Mouse (Mus musculus) hindbrain, embryonic 11.5 days (tissue): ENCODE results near the gene Svs6. TPM values are rescaled to one million over a fixed set of nuclear protein-coding genes. Genes with fewer than 3 reads are reported as not detected.

Experiments
- ATAC-seq: fragments of 200-750 bp; cut with Nextera tagmentation; 2 replicates; pipeline ENCODE4 v1.8.0; 2017; ENCODE audit warnings: mild to moderate bottlenecking, moderate TSS enrichment, moderate library complexity; ENCODE audit not compliant: low FRiP score
- DNase-seq: peaks from one replicate; pipeline ENCODE4 v3.0.0-alpha.2; 2015; ENCODE audit warnings: low spot score
- H3K27ac ChIP-seq: fragments of 300-500 bp; sonication (generic); 2 replicates; pipeline ENCODE4 v1.5.1; 2014; ENCODE audit warnings: mild to moderate bottlenecking, low read depth, low read length
- H3K27me3 ChIP-seq: fragments of 300-500 bp; sonication (generic); 2 replicates; pipeline ENCODE4 v1.6.1; 2014; ENCODE audit warnings: mild to moderate bottlenecking, low read length, moderate library complexity, mixed read lengths; ENCODE audit not compliant: control insufficient read depth, insufficient read depth
- H3K36me3 ChIP-seq: fragments of 300-500 bp; sonication (generic); 2 replicates; pipeline ENCODE4 v1.6.1; 2014; ENCODE audit warnings: mild to moderate bottlenecking, low read length, moderate library complexity, mixed read lengths; ENCODE audit not compliant: control insufficient read depth, insufficient read depth
- H3K4me1 ChIP-seq: fragments of 300-500 bp; sonication (generic); replicated peaks from 2 replicates; pipeline ENCODE4 v1.6.1; 2014; ENCODE audit warnings: low read length, mixed read lengths; ENCODE audit not compliant: control insufficient read depth, insufficient read depth
- H3K4me2 ChIP-seq: fragments of 300-500 bp; sonication (generic); replicated peaks from 2 replicates; pipeline ENCODE4 v1.6.1; 2014; ENCODE audit warnings: mild to moderate bottlenecking, low read depth, low read length
- H3K4me3 ChIP-seq: fragments of 300-500 bp; sonication (generic); 2 replicates; pipeline ENCODE4 v1.5.1; 2014; ENCODE audit warnings: low read depth, low read length
- H3K9ac ChIP-seq: fragments of 300-500 bp; sonication (generic); 2 replicates; pipeline ENCODE4 v1.6.1; 2014; ENCODE audit warnings: low read depth, low read length
- H3K9me3 ChIP-seq: fragments of 300-500 bp; sonication (generic); 2 replicates; pipeline ENCODE4 v1.6.1; 2016; ENCODE audit warnings: low read length; ENCODE audit not compliant: control insufficient read depth
- WGBS: fragments of 180-500 bp; shearing (Covaris S2); extraction: QIAGEN DNeasy Blood & Tissue Kit; methylation state at CpG from one replicate; pipeline ENCODE4 v1.1.7; 2014; 5-methylcytosine and 5-hydroxymethylcytosine counted together
- polyA plus RNA-seq: library from polyadenylated mRNA; unstranded; fragments of >200 nt; fragmentation: Nextera tagmentation; extraction: Ambion mirVana; gene quantifications from 2 replicates; pipeline ENCODE4 v1.2.1, GENCODE M21; 2014

Gene Svs6
- polyA plus RNA-seq, 1 experiment from 2014 or later = not detected

DNA sequence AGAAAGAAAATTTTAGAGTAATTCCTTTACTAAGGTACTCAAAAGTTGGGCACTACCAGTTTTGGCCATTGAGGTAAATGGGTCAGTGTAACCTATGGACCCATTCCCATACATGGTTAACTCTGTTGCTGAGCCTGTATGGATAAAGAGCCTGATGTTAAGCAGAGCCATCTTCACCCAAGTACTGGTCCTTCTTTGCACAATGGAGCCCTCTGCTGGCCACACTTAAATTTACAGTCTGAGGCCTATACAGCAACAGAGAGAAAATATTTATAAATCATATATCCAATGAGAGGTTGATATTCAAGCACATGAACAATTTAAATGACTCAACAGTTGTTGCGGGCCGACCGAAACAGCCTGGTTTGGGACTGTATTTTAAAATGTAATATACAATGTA is 32.4 kb downstream of the Svs6 start:
- H3K27ac ChIP-seq = no peak overlapping the region
- H3K36me3 ChIP-seq = no peaks in the 10 kb centered on the region
- no peaks in the 10 kb centered on the region for H3K4me1 ChIP-seq
- no peak overlapping the region for H3K9ac ChIP-seq
- H3K4me2 ChIP-seq = no peak overlapping the region
- ATAC-seq (no peak), DNase-seq (peak; percentile 43)
- no peak overlapping the region for H3K4me3 ChIP-seq
- WGBS = 93% methylated on average over 3 of the region's 3 CpGs
- no peaks in the 10 kb centered on the region for H3K9me3 ChIP-seq
- no peaks in the 10 kb centered on the region for H3K27me3 ChIP-seq

DNA sequence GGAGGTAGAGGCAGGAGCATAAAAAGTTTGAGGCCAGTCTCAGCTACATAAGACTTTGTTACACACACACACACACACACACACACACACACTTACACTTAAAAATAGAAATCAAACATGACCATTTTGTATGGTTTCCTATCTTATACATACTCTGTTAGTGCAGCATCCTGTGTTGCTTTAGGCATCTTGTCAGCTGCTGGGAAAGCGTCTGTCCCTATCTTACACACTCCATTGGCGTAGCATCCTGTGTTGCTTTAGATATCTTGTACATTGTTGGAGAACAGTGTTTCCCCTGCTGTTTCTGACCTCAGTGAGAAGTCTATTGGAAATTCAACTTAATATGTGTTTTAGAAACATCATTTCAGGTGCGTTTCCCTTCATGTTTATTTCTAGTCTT is 36.1 kb downstream of the Svs6 start:
- Histone ChIP-seq H3K4me2 (no peak overlapping the region), H3K27ac (no peak overlapping the region)
- WGBS = 90% methylated on average over 3 of the region's 3 CpGs

DNA sequence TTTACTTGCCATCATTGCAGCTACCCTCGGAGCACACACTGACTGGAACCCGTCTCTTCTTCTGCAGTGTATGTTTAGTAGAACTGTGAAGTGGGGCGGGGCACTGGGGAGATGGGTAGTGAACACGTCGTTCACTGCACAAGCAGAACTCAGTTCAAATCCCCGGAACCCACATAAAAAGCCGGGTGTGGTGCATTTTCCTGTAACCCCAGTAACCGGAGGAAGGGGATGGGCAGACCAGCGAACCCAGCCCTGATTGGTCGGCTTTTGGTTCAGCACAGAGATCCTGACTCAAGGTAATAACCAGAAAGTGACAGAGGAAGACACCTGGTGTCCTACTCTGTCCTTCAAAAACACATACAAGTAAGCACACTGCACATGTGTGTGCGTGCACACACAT is 36.8 kb downstream of the Svs6 start:
- H3K36me3 ChIP-seq = no peaks in the 10 kb centered on the region
- 92% methylated on average over 11 of the region's 11 CpGs for WGBS

More for the DNA sequence above, 36.1 kb downstream of the Svs6 start:
- Histone ChIP-seq H3K9me3 (no peaks in the 10 kb centered on the region), H3K4me3 (no peak overlapping the region), H3K36me3 (no peaks in the 10 kb centered on the region), H3K27me3 (no peaks in the 10 kb centered on the region), H3K9ac (no peak overlapping the region), H3K4me1 (no peaks in the 10 kb centered on the region)
- no peak for ATAC-seq
- no peak for DNase-seq

DNA sequence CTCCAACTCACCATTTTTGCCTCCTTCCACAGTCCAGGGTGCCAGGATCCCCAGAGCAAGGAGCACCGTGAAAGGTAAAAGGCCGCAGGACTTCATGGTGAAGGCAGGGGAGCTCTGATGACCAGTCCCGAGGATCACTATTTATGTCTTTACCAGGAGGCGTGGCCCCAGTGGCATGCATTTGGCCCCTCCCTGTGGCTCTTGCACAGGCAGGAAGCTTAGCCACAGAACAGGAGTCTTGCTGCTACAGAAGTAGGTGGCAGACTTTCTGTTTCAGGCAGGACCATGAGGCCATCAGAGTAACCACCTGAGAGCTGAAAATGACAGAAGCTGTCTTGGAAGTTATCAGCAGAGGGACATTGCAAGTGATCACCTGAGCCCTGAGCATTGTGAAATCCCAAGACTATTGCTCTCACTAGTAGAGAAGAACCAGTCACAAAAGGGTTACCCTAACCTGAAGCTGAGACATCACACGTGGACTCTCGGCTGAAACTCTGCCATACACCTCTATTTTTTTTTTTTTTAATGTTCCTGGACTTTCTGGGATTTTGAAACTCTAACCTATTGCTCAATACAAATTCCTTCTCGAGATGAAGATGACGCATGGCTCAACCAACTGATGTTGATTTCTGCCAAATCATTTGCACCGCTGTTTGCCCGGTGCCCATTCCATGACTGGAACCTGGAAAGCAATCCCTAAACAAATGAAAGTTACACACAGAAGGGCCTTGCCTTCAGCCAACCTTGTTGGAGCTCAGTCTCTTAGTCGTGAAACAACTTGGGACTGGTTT is 39.8 kb downstream of the Svs6 start:
- no peaks in the 10 kb centered on the region for H3K27me3 ChIP-seq
- no peaks in the 10 kb centered on the region for H3K36me3 ChIP-seq
- ATAC-seq = no peak
- H3K27ac ChIP-seq = no peak overlapping the region
- H3K9me3 ChIP-seq = no peaks in the 10 kb centered on the region
- no peak for DNase-seq
- H3K4me3 ChIP-seq = no peak overlapping the region
- 79% methylated on average over 11 of the region's 11 CpGs for WGBS
- H3K9ac ChIP-seq = no peak overlapping the region
- no peak overlapping the region for H3K4me2 ChIP-seq
- H3K4me1 ChIP-seq = no peaks in the 10 kb centered on the region

More for the DNA sequence above, 36.8 kb downstream of the Svs6 start:
- H3K9ac ChIP-seq = no peak overlapping the region
- no peak for ATAC-seq
- no peak overlapping the region for H3K4me3 ChIP-seq
- no peaks in the 10 kb centered on the region for H3K9me3 ChIP-seq
- H3K27me3 ChIP-seq = no peaks in the 10 kb centered on the region
- no peak overlapping the region for H3K27ac ChIP-seq
- DNase-seq = no peak
- H3K4me1 ChIP-seq = no peaks in the 10 kb centered on the region
- no peak overlapping the region for H3K4me2 ChIP-seq

DNA sequence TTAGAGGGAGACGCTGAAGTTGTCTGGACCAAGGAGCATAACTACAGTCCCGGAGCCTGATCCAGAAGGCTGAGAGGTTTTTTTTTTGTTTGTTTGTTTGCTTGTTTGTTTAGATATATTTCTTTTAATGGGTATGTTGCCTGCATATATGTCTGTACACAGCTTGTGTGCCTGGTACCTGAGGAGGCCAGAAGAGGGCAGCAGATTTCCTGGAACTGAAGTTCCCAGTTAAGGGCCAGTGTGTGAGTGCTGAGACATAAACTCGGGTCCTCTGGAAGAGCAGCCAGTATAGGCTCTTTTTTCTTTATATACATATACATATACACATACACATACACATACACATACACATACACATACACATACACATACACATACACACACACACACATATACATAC is 41.8 kb downstream of the Svs6 start:
- no peaks in the 10 kb centered on the region for H3K36me3 ChIP-seq
- no peaks in the 10 kb centered on the region for H3K9me3 ChIP-seq
- WGBS = 80% methylated on average over 3 of the region's 3 CpGs
- H3K27ac ChIP-seq = no peak overlapping the region
- no peaks in the 10 kb centered on the region for H3K4me1 ChIP-seq
- H3K4me2 ChIP-seq = no peak overlapping the region
- no peak overlapping the region for H3K4me3 ChIP-seq
- H3K9ac ChIP-seq = no peak overlapping the region
- ATAC-seq (no peak), DNase-seq (no peak)
- H3K27me3 ChIP-seq = no peaks in the 10 kb centered on the region

DNA sequence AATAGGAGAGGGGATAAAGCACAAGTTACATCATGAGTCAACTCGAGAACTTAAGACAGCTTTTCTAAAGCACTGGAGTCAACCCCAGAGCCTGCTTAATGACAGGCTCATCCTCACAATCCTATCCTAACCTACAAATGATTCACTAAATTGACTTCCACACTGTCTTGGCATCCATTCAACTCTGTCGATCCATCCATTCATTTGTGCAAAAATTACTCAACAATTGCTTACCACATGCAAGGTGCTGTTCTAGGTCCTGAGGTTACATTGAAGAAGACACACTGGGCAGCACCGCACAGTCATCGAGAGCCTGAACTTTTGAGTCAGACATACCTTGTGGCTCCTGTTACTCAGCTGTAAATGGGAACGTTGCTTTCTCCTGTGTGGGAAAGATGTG is 42.5 kb downstream of the Svs6 start:
- H3K27me3 ChIP-seq = no peaks in the 10 kb centered on the region
- H3K36me3 ChIP-seq = no peaks in the 10 kb centered on the region
- H3K9me3 ChIP-seq = no peaks in the 10 kb centered on the region
- H3K4me2 ChIP-seq = no peak overlapping the region
- WGBS = 80% methylated on average over 5 of the region's 5 CpGs
- DNase-seq (no peak), ATAC-seq (no peak)
- H3K9ac ChIP-seq = no peak overlapping the region
- H3K4me3 ChIP-seq = no peak overlapping the region
- no peaks in the 10 kb centered on the region for H3K4me1 ChIP-seq
- no peak overlapping the region for H3K27ac ChIP-seq

DNA sequence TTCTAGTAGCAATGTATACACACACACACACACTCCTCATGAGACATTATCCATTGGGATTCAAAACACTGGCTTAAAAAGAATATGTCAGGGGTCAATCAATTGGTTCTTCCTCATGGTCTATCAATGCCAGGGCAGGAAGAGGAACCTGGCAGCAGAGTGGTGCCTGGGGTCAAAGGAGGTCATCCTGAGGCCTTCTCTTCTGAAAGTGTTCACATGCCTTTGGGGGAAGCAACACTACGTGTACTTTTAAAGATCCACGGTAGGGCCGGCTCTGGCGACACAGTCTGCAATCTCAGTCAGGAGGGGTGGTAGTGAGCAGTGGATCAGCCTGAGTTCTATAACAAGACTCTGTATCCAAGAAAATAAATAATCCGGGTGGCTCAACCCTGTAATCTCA is 43.1 kb downstream of the Svs6 start:
- no peaks in the 10 kb centered on the region for H3K9me3 ChIP-seq
- no peak overlapping the region for H3K9ac ChIP-seq
- no peaks in the 10 kb centered on the region for H3K27me3 ChIP-seq
- H3K4me1 ChIP-seq = no peaks in the 10 kb centered on the region
- no peak for ATAC-seq
- H3K4me2 ChIP-seq = no peak overlapping the region
- H3K4me3 ChIP-seq = no peak overlapping the region
- no peaks in the 10 kb centered on the region for H3K36me3 ChIP-seq
- no peak overlapping the region for H3K27ac ChIP-seq
- DNase-seq = no peak
- WGBS = 78% methylated on average over 5 of the region's 5 CpGs

DNA sequence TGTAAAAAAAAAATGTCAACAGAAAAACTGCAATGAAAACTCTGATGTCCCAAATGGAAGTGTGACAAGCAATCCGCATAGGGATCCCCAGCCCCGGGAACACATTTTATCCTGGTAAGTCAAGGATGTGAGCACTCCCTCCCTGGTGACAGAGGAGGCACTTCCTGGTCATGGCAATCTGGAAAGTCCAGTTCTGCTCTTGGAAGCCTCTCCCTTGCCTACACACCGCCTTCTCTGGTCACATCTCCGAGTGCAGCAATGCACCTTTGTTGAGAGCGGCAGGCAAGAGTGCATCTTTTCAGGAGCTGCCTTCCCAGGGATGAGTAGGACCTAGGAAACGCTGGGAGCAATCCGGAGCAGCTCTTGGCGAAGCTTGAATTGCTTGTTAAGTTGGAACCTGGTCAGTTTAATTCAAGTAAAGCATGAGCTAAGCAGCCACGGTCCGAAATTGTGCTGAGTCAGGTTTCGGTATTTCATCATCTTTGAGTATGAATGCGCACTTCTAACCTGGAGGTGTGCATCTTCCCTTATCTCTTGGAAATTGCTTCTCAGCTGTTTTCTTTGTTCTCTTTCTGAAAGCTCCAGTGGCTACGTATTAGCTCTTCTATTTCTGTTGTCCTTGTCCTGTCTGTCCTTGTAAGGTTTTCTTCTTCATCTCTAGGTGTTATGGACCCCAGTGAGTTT is 44.6 kb downstream of the Svs6 start:
- 32% methylated on average over 13 of the region's 13 CpGs for WGBS
- Histone ChIP-seq H3K27me3 (no peaks in the 10 kb centered on the region), H3K27ac (no peak overlapping the region), H3K4me2 (no peak overlapping the region), H3K9ac (no peak overlapping the region), H3K36me3 (no peaks in the 10 kb centered on the region), H3K4me1 (no peaks in the 10 kb centered on the region), H3K9me3 (no peaks in the 10 kb centered on the region), H3K4me3 (no peak overlapping the region)
- peak; percentile 5 for DNase-seq
- ATAC-seq = no peak

DNA sequence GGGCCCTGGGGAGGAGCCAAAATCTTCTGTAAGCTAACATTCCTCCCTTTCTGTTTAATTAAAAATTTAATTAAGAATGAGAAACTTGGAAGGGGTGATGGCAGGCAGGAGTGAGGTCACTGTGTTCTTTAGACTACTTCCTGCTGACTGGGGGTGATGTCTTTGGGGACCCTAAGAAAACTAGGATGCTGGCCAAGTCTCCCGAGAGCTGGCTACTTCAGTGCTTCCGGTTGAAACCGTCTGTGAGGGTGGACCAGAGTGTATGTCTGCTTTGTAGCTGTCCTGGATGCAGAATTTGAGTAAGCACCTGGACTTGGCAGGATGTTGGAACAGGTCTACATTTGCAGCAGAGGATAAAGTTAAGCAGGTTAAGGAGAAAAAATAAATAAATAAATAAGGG is 50.4 kb downstream of the Svs6 start:
- no peaks in the 10 kb centered on the region for H3K4me1 ChIP-seq
- ATAC-seq = no peak

More for the DNA sequence above, 50.4 kb downstream of the Svs6 start:
- Histone ChIP-seq H3K9ac (no peak overlapping the region), H3K27ac (no peak overlapping the region), H3K4me2 (no peak overlapping the region), H3K9me3 (no peaks in the 10 kb centered on the region), H3K36me3 (no peaks in the 10 kb centered on the region), H3K4me3 (no peak overlapping the region), H3K27me3 (no peaks in the 10 kb centered on the region)
- 87% methylated on average over 3 of the region's 3 CpGs for WGBS
- DNase-seq = no peak
